Mouse (Mus musculus) effector memory CD4-positive, alpha-beta T cell, adult 5 months (primary cell): ENCODE data around the gene Zbtb44. TPM values are rescaled to one million over a fixed set of nuclear protein-coding genes. Genes with fewer than 3 reads are reported as not detected.

Source experiments
- polyA plus RNA-seq: library from polyadenylated mRNA; unstranded; fragments of 100-300 nt; shearing (Covaris generic); gene quantifications from one replicate; pipeline ENCODE4 v1.2.1, GENCODE M21; 2017

Gene Zbtb44
- 40.0 TPM for polyA plus RNA-seq

DNA sequence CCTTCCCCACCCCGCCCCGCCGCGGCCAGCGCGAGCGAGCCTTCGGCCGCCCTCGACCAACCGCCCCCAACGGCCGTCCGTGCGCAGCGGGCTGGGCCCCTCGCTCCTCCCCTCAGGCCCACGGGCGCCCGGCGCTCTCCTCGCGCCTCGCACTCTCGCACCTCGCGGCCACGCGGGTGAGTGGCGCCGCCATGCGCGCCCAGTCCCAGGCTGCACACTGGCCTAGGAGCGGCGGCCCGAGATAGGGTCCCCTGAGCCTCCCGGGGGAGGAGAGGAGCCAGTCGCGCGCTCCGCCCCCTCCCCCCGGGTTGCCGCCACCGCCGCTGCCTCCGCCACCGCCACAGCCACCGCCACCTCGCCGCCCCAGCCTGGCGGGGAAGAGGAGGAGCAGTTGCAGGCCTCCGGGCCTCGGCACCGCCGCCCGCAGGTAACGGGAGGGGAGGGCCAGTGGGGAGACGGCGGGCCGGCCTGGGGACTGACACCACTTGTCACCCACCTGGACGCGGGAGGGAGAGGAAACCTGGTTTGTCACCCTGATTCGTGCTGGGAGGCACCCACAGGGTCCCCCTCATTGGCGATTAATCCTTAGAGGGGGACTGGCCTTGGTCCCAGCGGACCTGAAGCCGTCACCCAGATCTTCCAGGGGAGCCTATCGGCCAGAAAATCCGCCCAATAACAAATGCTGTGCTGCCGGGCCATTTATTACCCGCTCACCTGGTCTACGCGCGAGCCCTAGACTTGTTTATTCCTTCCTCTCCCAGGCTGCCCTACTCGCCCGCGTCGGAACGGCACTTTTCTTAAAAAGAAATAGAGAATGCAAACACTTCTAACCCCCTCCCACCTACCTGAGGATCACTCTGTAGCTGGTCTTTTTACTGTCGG is at the start of gene Zbtb44:
TSS of gene Zbtb44 (plus strand) at position 113 of the 882 bp plus-strand sequence.

Other genes starting within 250 kb of the Zbtb44 start
- gene Adamts15, start 108.2 kb upstream of the Zbtb44 start, polyA plus RNA-seq, result not detected
- not detected for gene Adamts8, start 88.1 kb upstream of the Zbtb44 start, polyA plus RNA-seq
- gene St14, start 101.2 kb downstream of the Zbtb44 start, polyA plus RNA-seq, result 10.2 TPM
- gene Aplp2, start 181.2 kb downstream of the Zbtb44 start, polyA plus RNA-seq, result 186 TPM
- 18.2 TPM for gene Prdm10, start 249.9 kb downstream of the Zbtb44 start, polyA plus RNA-seq